Mouse (Mus musculus): ENCODE results near the gene Ywhag. TPM values are rescaled to one million over a fixed set of nuclear protein-coding genes. Genes with fewer than 3 reads are reported as not detected.

Ywhag gene
- polyA plus RNA-seq (2017; shearing (Covaris generic)): 74.8 TPM

GRCm38 (mm10) chr5:135934481-135935175, at the start of gene Ywhag:
TSS of gene Ywhag (minus strand) at chr5:135934616.

GRCm38 (mm10) chr5:135979904-135980303, 45.5 kb upstream of the Ywhag start, which contains the start of gene Zp3:
TSS of gene Zp3 (plus strand) at chr5:135980099.

GRCm38 (mm10) chr5:135974365-135974764, 39.9 kb upstream of the Ywhag start, which contains the start of gene Ssc4d:
TSS of gene Ssc4d (minus strand) at chr5:135974531.

GRCm38 (mm10) chr5:135887675-135888102, 46.7 kb downstream of the Ywhag start, which contains the start of gene Hspb1:
TSS of gene Hspb1 (plus strand) at chr5:135887919.

Other genes with a start within 250 kb of the Ywhag start
- 60.2 TPM for gene Tmem120a, start 190.2 kb downstream of the Ywhag start, polyA plus RNA-seq (2017; shearing (Covaris generic))
- 0.67 TPM for gene Styxl1, start 156.2 kb downstream of the Ywhag start, polyA plus RNA-seq (2017; shearing (Covaris generic))
- gene Mdh2, start 156.1 kb downstream of the Ywhag start, polyA plus RNA-seq (2017; shearing (Covaris generic)): 545 TPM
- gene Srrm3, start 127.7 kb downstream of the Ywhag start, polyA plus RNA-seq (2017; shearing (Covaris generic)): not detected
- gene Hspb1, start 46.7 kb downstream of the Ywhag start, polyA plus RNA-seq (2017; shearing (Covaris generic)): 1.4 TPM
- gene Ssc4d, start 39.9 kb upstream of the Ywhag start, polyA plus RNA-seq (2017; shearing (Covaris generic)): 1.1 TPM
- gene Zp3, start 45.5 kb upstream of the Ywhag start, polyA plus RNA-seq (2017; shearing (Covaris generic)): not detected
- 23.3 TPM for gene Dtx2, start 60.2 kb upstream of the Ywhag start, polyA plus RNA-seq (2017; shearing (Covaris generic))
- gene Upk3b, start 103.9 kb upstream of the Ywhag start, polyA plus RNA-seq (2017; shearing (Covaris generic)): not detected
- gene Upk3bl, start 119.9 kb upstream of the Ywhag start, polyA plus RNA-seq (2017; shearing (Covaris generic)): not detected
- 2.1 TPM for gene Rasa4, start 149.3 kb upstream of the Ywhag start, polyA plus RNA-seq (2017; shearing (Covaris generic))
- 176 TPM for gene Polr2j, start 182.0 kb upstream of the Ywhag start, polyA plus RNA-seq (2017; shearing (Covaris generic))
- 58.2 TPM for gene Lrwd1, start 201.5 kb upstream of the Ywhag start, polyA plus RNA-seq (2017; shearing (Covaris generic))
- gene Alkbh4, start 201.5 kb upstream of the Ywhag start, polyA plus RNA-seq (2017; shearing (Covaris generic)): 64.1 TPM
- gene Orai2, start 236.1 kb upstream of the Ywhag start, polyA plus RNA-seq (2017; shearing (Covaris generic)): 78.2 TPM